8 mouse cellular contexts compared by ENCODE assay signal in genomic region chr3:84665255-84666073, GRCm38 (mm10). TPM values are rescaled to one million over a fixed set of nuclear protein-coding genes. Genes with fewer than 3 reads are reported as not detected.
A peak's percentile ranks its signal among the peaks of the same experiment; 100 is the strongest.
DNase-seq lines count a peak whose midpoint lies in the region; ATAC-seq lines count a peak whose summit lies in the region.

No protein-coding gene starts in this region.

- peak overlapping the region; percentile 68 for H3K4me2 ChIP-seq in heart, embryonic 13.5 days
- H3K4me2 ChIP-seq in heart, embryonic 15.5 days: peak overlapping the region; percentile 63

- H3K9ac ChIP-seq in heart, embryonic 13.5 days: peak overlapping the region; percentile 58
- peak overlapping the region; percentile 44; the same call in 1 of the 2 replicates for H3K9ac ChIP-seq in heart, embryonic 15.5 days

- peak overlapping the region; percentile 41 for H3K4me3 ChIP-seq in heart, embryonic 13.5 days
- H3K4me3 ChIP-seq in heart, embryonic 15.5 days: peak overlapping the region; percentile 42
- peak overlapping the region; percentile 91 for H3K4me3 ChIP-seq in megakaryocyte, embryonic 14.5 days (replicated peaks)

- no peaks in the 10 kb centered on the region for H3K9me3 ChIP-seq in heart, embryonic 13.5 days
- H3K9me3 ChIP-seq in heart, embryonic 15.5 days (replicated peaks): no peaks in the 10 kb centered on the region
- peaks cover 13% of the 10 kb centered on the region for H3K9me3 ChIP-seq in megakaryocyte, embryonic 14.5 days

- no peaks in the 10 kb centered on the region for H3K36me3 ChIP-seq in heart, embryonic 13.5 days
- H3K36me3 ChIP-seq in heart, embryonic 15.5 days: no peaks in the 10 kb centered on the region
- H3K36me3 ChIP-seq in megakaryocyte, embryonic 14.5 days (replicated peaks; ENCODE audit: low read length): no peaks in the 10 kb centered on the region

- 7% methylated on average over 21 of the region's 21 CpGs for WGBS in heart, embryonic 13.5 days
- WGBS in heart, embryonic 15.5 days: 13% methylated on average over 21 of the region's 21 CpGs

- peaks cover 27% of the 10 kb centered on the region for H3K4me1 ChIP-seq in heart, embryonic 13.5 days
- peaks cover 26% of the 10 kb centered on the region for H3K4me1 ChIP-seq in heart, embryonic 15.5 days (replicated peaks)
- peaks cover 27% of the 10 kb centered on the region for H3K4me1 ChIP-seq in megakaryocyte, embryonic 14.5 days

- ATAC-seq in heart, embryonic 13.5 days (ENCODE audit: extremely low read depth, insufficient number of reproducible peaks, low FRiP score, low TSS enrichment): no peak
- peak; percentile 47; the same call in 1 of the 2 replicates for ATAC-seq in heart, embryonic 15.5 days (replicated peaks; ENCODE audit: insufficient number of reproducible peaks, insufficient read depth, low FRiP score, low read depth)

- no peak for DNase-seq in heart, postnatal 10 days
- peak; percentile 70 for DNase-seq in ZHBTc4 (ENCODE audit: low read depth, low spot score)
- DNase-seq in adipocyte (ENCODE audit: low spot score): no peak
- DNase-seq in ovary, postnatal 36 days (ENCODE audit: low spot score): no peak
- DNase-seq in B cell, adult 2 months: no peak

- no peak overlapping the region for H3K27ac ChIP-seq in heart, embryonic 13.5 days (replicated peaks)
- H3K27ac ChIP-seq in heart, embryonic 15.5 days: 0 out of 2 replicates have a peak overlapping the region, but pooled peaks have one; percentile 28

- intact Hi-C loops in heart, postnatal 10 days (cut with DNase I): no loop called here

- H3K27me3 ChIP-seq in heart, embryonic 13.5 days (replicated peaks): peaks cover 41% of the 10 kb centered on the region
- H3K27me3 ChIP-seq in heart, embryonic 15.5 days: peaks cover 20% of the 10 kb centered on the region
- peaks cover 80% of the 10 kb centered on the region for H3K27me3 ChIP-seq in megakaryocyte, embryonic 14.5 days (replicated peaks)

RNA-seq across cellular contexts. Expression of gene Tmem154, which starts 0.5 kb away (rescaled TPM):
- 0.76 and 0.98 TPM in 2 replicates for polyA plus RNA-seq in heart, embryonic 13.5 days (2015; fragmentation: Nextera tagmentation; extraction: Ambion mirVana)
- total RNA-seq in heart, postnatal 10 days (2021): 1 to 10 TPM; 2.8 to 3.9 TPM
- 1.7 and 2.3 TPM in 2 replicates for polyA plus RNA-seq in heart, embryonic 15.5 days (2015; fragmentation: Nextera tagmentation; extraction: Ambion mirVana)
- polyA plus RNA-seq in megakaryocyte, embryonic 14.5 days (2012; ENCODE audit: insufficient read depth, low replicate concordance): 0.49 TPM in 1 of 2 replicates, not detected in the other

Comparison
In these comparisons a context has a peak if more than half of its experiments do, and no peak if none do; other contexts are left out.
1. H3K4me3 ChIP-seq: peak in every context shown above with its lines; median percentile 91 in megakaryocyte, embryonic 14.5 days; 42 in heart, embryonic 15.5 days; 41 in heart, embryonic 13.5 days.